Mouse (Mus musculus) lung, embryonic 16.5 days (tissue): ENCODE measurements at regions not wholly inside any gene's neighbourhood (a gene's known extent, or its start where the extent isn't known, plus 50 kb on each side); places are given as distances from the start of the nearest gene placed in this dataset.

Experiments
- ATAC-seq: fragments of 200-750 bp; cut with Nextera tagmentation; 2 replicates; pipeline ENCODE4 v1.8.0; 2017; ENCODE audit warnings: low read depth, mild to moderate bottlenecking, moderate library complexity
- H3K27ac ChIP-seq: fragments of 300-500 bp; sonication (generic); 2 replicates; pipeline ENCODE4 v1.5.1; 2014; ENCODE audit warnings: mild to moderate bottlenecking, control low read depth, low read length
- H3K27me3 ChIP-seq: fragments of 300-500 bp; sonication (generic); 2 replicates; pipeline ENCODE4 v1.6.1; 2014; ENCODE audit warnings: low read depth, low read length, mixed read lengths; ENCODE audit not compliant: control insufficient read depth, insufficient read depth
- H3K36me3 ChIP-seq: fragments of 300-500 bp; sonication (generic); 2 replicates; pipeline ENCODE4 v1.6.1; 2014; ENCODE audit warnings: low read length; ENCODE audit not compliant: control insufficient read depth, insufficient read depth
- H3K4me1 ChIP-seq: fragments of 300-500 bp; sonication (generic); replicated peaks from 2 replicates; pipeline ENCODE4 v1.6.1; 2014; ENCODE audit warnings: low read length, mixed read lengths; ENCODE audit not compliant: control insufficient read depth, insufficient read depth
- H3K4me2 ChIP-seq: fragments of 300-500 bp; sonication (generic); 2 replicates; pipeline ENCODE4 v1.6.1; 2014; ENCODE audit warnings: low read depth, low read length, control low read depth
- H3K4me3 ChIP-seq: fragments of 300-500 bp; sonication (generic); 2 replicates; pipeline ENCODE4 v1.5.1; 2014; ENCODE audit warnings: mild to moderate bottlenecking, low read length, control low read depth
- H3K9ac ChIP-seq: fragments of 300-500 bp; sonication (generic); 2 replicates; pipeline ENCODE4 v1.6.1; 2014; ENCODE audit warnings: low read length, control low read depth
- H3K9me3 ChIP-seq: fragments of 300-500 bp; sonication (generic); 2 replicates; pipeline ENCODE4 v1.6.1; 2016; ENCODE audit warnings: low read length; ENCODE audit not compliant: control insufficient read depth
- WGBS: fragments of 180-500 bp; shearing (Covaris S2); extraction: QIAGEN DNeasy Blood & Tissue Kit; methylation state at CpG from one replicate; pipeline ENCODE4 v1.1.7; 2014; 5-methylcytosine and 5-hydroxymethylcytosine counted together

DNA sequence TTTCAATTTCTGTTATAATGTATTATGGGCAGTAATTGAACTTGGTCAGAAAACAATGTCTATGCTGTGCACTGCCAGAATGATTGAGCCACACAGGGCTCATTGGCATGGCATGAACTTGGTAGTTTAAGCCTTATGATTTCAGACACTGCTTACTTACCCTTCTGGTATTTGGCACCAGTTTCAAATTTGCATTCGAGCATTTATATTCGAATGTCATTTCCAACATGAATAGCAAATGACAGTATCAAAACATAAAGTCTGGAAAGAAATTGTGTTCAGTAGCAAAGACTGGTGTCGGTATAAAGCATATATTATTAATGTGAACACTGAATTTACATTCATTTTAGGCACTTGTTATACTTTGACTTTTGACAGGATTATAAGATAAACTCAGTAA, 50.8 kb upstream of the Robo2 start:
- WGBS: 84% methylated on average over 3 of the region's 3 CpGs
- no peaks in the 10 kb centered on the region for H3K4me1 ChIP-seq
- no peaks in the 10 kb centered on the region for H3K27me3 ChIP-seq
- no peak for ATAC-seq
- no peak overlapping the region for H3K9ac ChIP-seq
- H3K9me3 ChIP-seq: no peaks in the 10 kb centered on the region
- no peak overlapping the region for H3K4me2 ChIP-seq
- no peak overlapping the region for H3K27ac ChIP-seq
- H3K4me3 ChIP-seq: no peak overlapping the region
- H3K36me3 ChIP-seq: no peaks in the 10 kb centered on the region
